Mouse (Mus musculus) cerebellum, adult 18-20 months (tissue): ENCODE measurements at regions not wholly inside any gene's neighbourhood (a gene's known extent, or its start where the extent isn't known, plus 50 kb on each side); places are given as distances from the start of the nearest gene placed in this dataset.

ENCODE experiments used
- DNase-seq, 2 experiments: peaks; one replicate each; pipeline ENCODE4 v3.0.0; 2021

- no peak for DNase-seq
Measured at GRCm38 (mm10) chr6:93004587-93005240, 61.4 kb upstream of the Adamts9 start.

GRCm38 (mm10) chr6:93003812-93004211, 60.5 kb upstream of the Adamts9 start:
- no peak for DNase-seq

- DNase-seq, result no peak
Measured at GRCm38 (mm10) chr6:92993647-92994046, 50.4 kb upstream of the Adamts9 start.
